Mouse (Mus musculus): ENCODE results near the gene Vmn2r74.

The Vmn2r74 gene

GRCm38 (mm10) chr7:85961529-85961928, at the start of gene Vmn2r74:
Vmn2r74 (minus strand) TSS chr7:85961629.
- DNase-seq: no peak

GRCm38 (mm10) chr7:86007533-86007932, 46.1 kb upstream of the Vmn2r74 start:
- DNase-seq: no peak
